Mouse (Mus musculus) forebrain, embryonic 11.5 days (tissue): ENCODE results near the gene Pole3. TPM values are rescaled to one million over a fixed set of nuclear protein-coding genes. Genes with fewer than 3 reads are reported as not detected.

Experiments used
- ATAC-seq: fragments of 200-750 bp; cut with Nextera tagmentation; replicated peaks from 2 replicates; pipeline ENCODE4 v1.8.0; 2017; ENCODE audit warnings: moderate TSS enrichment; ENCODE audit not compliant: low FRiP score
- DNase-seq: peaks from one replicate; pipeline ENCODE4 v3.0.0-alpha.2; 2017; ENCODE audit warnings: low spot score
- H3K27ac ChIP-seq: fragments of 300-500 bp; sonication (generic); 2 replicates; pipeline ENCODE4 v1.5.1; 2014; ENCODE audit warnings: low read depth, low read length
- H3K27me3 ChIP-seq: fragments of 300-500 bp; sonication (generic); 2 replicates; pipeline ENCODE4 v1.6.1; 2014; ENCODE audit warnings: mild to moderate bottlenecking, low read length, mixed read lengths; ENCODE audit not compliant: control insufficient read depth, insufficient read depth
- H3K36me3 ChIP-seq: fragments of 300-500 bp; sonication (generic); 2 replicates; pipeline ENCODE4 v1.6.1; 2014; ENCODE audit warnings: mild to moderate bottlenecking, low read length, moderate library complexity, mixed read lengths; ENCODE audit not compliant: control insufficient read depth, insufficient read depth
- H3K4me1 ChIP-seq: fragments of 300-500 bp; sonication (generic); replicated peaks from 2 replicates; pipeline ENCODE4 v1.6.1; 2014; ENCODE audit warnings: low read length, mixed read lengths; ENCODE audit not compliant: control insufficient read depth, insufficient read depth
- H3K4me2 ChIP-seq: fragments of 300-500 bp; sonication (generic); 2 replicates; pipeline ENCODE4 v1.6.1; 2014; ENCODE audit warnings: low read depth, mild to moderate bottlenecking, low read length, moderate library complexity, mixed read lengths; ENCODE audit not compliant: severe bottlenecking
- H3K4me3 ChIP-seq: fragments of 300-500 bp; sonication (generic); 2 replicates; pipeline ENCODE4 v1.5.1; 2014; ENCODE audit warnings: low read depth, low read length
- H3K9ac ChIP-seq: fragments of 300-500 bp; sonication (generic); 2 replicates; pipeline ENCODE4 v1.6.1; 2014; ENCODE audit warnings: low read length
- H3K9me3 ChIP-seq: fragments of 300-500 bp; sonication (generic); 2 replicates; pipeline ENCODE4 v1.6.1; 2016; ENCODE audit warnings: low read length, mixed read lengths; ENCODE audit not compliant: control insufficient read depth
- WGBS: fragments of 180-500 bp; shearing (Covaris S2); extraction: QIAGEN DNeasy Blood & Tissue Kit; methylation state at CpG from one replicate; pipeline ENCODE4 v1.1.7; 2014; 5-methylcytosine and 5-hydroxymethylcytosine counted together
- polyA plus RNA-seq: library from polyadenylated mRNA; unstranded; fragments of >200 nt; fragmentation: Nextera tagmentation; extraction: Ambion mirVana; gene quantifications from 2 replicates; pipeline ENCODE4 v1.2.1, GENCODE M21; 2014

Pole3 gene
- polyA plus RNA-seq, 1 experiment from 2014 or later = 132 TPM

- ATAC-seq (no peak), DNase-seq (no peak)
- Histone ChIP-seq H3K36me3 (no peaks in the 10 kb centered on the region), H3K4me1 (no peaks in the 10 kb centered on the region), H3K9me3 (no peaks in the 10 kb centered on the region), H3K9ac (no peak overlapping the region), H3K27ac (no peak overlapping the region), H3K4me3 (no peak overlapping the region), H3K27me3 (no peaks in the 10 kb centered on the region), H3K4me2 (no peak overlapping the region)
- 87% methylated on average over 2 of the region's 2 CpGs for WGBS
Measured at GRCm38 (mm10) chr4:62492682-62493081, 32.2 kb downstream of the Pole3 start.

DNA sequence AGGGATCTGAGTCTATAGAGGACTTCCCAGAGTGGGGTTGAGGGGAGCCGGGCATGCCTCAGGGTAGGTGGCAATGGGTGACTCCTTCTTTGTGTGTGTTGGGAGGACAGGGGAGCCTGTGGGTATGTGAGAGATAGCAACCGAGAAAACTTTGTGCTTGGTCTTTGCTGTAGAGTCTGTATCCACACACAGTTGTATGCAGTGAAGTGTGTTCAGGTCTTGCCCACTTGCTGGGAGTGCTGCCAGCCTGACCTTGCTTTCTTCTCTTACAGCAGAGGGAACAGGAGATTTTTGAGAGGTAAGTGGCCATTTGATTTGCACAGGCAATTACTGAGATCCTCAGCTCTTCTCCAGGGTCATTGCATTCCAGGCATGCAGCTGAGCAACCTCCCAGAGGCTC is 37.0 kb downstream of the Pole3 start:
- Histone ChIP-seq H3K9me3 (no peaks in the 10 kb centered on the region), H3K9ac (no peak overlapping the region), H3K36me3 (no peaks in the 10 kb centered on the region), H3K27ac (no peak overlapping the region), H3K4me2 (no peak overlapping the region), H3K4me1 (no peaks in the 10 kb centered on the region), H3K27me3 (no peaks in the 10 kb centered on the region), H3K4me3 (no peak overlapping the region)
- DNase-seq (no peak), ATAC-seq (no peak)
- 74% methylated on average over 2 of the region's 2 CpGs for WGBS

DNA sequence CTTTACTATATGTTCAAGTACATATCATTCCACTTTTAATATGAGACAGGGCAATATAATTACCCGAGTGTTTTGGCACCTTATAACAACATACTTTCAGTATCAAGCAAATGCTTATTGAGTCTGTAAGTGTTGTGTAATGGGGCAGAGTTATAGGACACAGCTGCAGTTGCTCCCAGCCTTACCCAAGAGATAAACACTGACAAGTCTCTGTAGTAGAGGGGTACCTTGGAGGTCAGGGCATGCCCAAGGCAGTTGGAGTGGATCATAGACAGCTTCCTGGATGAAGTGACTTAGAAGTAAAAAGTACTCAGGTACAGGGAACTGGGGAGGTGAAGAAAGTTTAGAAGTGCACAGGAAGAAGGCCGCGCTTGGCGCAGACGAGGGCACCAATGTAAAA is 37.7 kb downstream of the Pole3 start:
- DNase-seq = no peak
- Histone ChIP-seq H3K36me3 (no peaks in the 10 kb centered on the region), H3K4me2 (no peak overlapping the region), H3K9ac (no peak overlapping the region), H3K27ac (no peak overlapping the region), H3K9me3 (no peaks in the 10 kb centered on the region), H3K4me3 (no peak overlapping the region), H3K4me1 (no peaks in the 10 kb centered on the region), H3K27me3 (no peaks in the 10 kb centered on the region)
- 90% methylated on average over 5 of the region's 5 CpGs for WGBS
- no peak for ATAC-seq

DNA sequence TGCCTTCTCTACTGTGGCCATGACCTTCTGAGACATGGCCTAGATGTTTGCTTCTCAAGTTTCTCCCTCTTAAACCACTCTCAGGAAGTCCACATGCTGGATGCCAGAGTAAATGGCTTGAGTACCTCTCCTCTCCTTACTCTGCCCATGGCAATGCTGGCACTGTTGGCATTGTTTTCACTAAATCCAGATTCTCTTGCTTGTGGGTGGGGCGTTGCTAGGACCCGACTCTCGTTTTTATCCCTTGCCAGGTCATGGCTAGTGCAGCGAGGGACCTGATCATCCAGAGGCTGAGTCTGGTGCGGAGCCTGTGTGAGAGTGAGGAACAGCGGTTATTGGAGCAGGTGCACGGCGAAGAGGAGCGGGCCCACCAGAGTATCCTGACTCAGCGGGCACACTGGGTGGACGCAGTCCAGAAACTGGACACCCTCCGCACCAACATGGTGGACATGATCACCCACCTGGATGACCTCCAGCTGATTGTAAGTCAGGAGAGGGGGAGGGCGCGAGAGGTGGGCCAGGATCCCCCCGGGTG is 38.6 kb downstream of the Pole3 start:
- H3K36me3 ChIP-seq = no peaks in the 10 kb centered on the region
- peaks cover under 1% of the 10 kb centered on the region; the same call in 1 of the 2 replicates for H3K27me3 ChIP-seq
- H3K9ac ChIP-seq = no peak overlapping the region
- H3K4me1 ChIP-seq = no peaks in the 10 kb centered on the region
- WGBS = 94% methylated on average over 15 of the region's 15 CpGs
- H3K27ac ChIP-seq = no peak overlapping the region
- DNase-seq = no peak
- ATAC-seq = no peak
- no peak overlapping the region for H3K4me2 ChIP-seq
- H3K9me3 ChIP-seq = no peaks in the 10 kb centered on the region
- H3K4me3 ChIP-seq = no peak overlapping the region

GRCm38 (mm10) chr4:62485450-62486161 is 39.3 kb downstream of the Pole3 start:
- H3K27ac ChIP-seq = no peak overlapping the region
- H3K9me3 ChIP-seq = no peaks in the 10 kb centered on the region
- H3K4me2 ChIP-seq = no peak overlapping the region
- no peak overlapping the region for H3K9ac ChIP-seq
- H3K27me3 ChIP-seq = peaks cover 5% of the 10 kb centered on the region
- no peak for ATAC-seq
- DNase-seq = no peak
- no peaks in the 10 kb centered on the region for H3K36me3 ChIP-seq
- H3K4me3 ChIP-seq = no peak overlapping the region
- WGBS = 90% methylated on average over 8 of the region's 8 CpGs
- H3K4me1 ChIP-seq = no peaks in the 10 kb centered on the region

DNA sequence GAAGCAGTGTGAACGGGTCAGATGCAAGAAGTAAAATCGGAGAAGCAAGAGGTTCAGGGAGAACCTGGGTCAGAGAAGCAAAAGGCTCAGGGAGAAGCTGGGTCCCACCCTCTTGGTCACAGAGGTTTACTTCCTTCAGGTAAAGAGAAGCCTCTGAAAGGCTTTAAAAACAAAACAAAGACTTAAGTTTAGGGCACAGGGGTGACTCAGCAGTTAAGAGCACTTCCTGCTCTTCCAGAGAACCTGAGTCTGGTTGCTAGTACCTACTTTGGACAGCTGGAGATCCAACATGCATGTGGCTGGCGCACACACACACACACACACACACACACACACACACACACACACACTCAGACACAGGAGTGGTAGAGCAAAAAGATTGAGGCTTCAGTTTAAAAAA is 39.9 kb downstream of the Pole3 start:
- 90% methylated on average over 3 of the region's 3 CpGs for WGBS
- DNase-seq (no peak), ATAC-seq (no peak)
- no peaks in the 10 kb centered on the region for H3K36me3 ChIP-seq
- H3K27me3 ChIP-seq = peaks cover 12% of the 10 kb centered on the region
- H3K4me3 ChIP-seq = no peak overlapping the region
- no peaks in the 10 kb centered on the region for H3K9me3 ChIP-seq
- no peak overlapping the region for H3K4me2 ChIP-seq
- no peaks in the 10 kb centered on the region; the same call in 1 of the 2 replicates for H3K4me1 ChIP-seq
- H3K9ac ChIP-seq = no peak overlapping the region
- H3K27ac ChIP-seq = no peak overlapping the region

DNA sequence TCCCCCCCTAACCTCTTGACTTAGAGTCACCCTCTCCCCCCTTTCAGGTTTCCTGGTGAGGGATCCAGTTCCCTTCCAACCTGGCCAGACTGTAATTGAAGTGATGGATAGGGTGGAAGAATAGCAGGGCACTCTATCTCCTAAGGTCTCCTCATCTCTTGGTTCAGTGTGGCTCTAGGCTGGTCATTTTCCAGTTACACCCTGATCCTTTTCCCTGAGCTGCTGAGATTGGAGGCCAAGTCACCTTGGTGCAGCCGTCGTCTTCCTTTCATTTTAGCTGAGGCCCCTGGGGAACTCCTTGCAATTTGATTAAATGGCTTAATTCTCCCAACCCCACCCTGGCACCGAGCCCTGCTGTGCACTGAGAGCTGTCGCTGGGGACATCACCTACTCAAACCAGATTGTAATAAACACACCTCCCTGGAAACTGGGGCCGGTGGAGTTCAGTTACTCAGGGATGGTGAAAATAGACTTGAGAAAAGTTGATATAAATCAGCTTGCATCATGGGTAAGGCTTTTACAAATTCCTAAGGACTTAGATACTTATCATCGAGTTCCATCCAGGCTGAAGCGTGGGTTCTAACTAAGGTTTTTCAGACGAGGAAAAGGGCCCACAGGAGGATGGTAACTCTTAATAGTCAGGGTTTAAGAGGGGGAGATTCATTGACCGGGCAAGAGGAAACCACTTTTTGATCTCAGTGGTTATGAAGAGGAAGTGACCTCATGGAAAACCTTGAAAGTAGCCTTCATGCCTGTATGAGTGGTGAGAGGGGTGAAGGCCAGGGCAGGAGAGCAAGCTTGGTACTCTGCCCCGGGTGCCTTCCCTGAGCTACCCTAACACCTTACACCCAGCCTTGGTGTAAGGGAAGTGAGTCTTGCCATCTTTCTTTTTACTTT is 43.9 kb downstream of the Pole3 start:
- H3K4me2 ChIP-seq = no peak overlapping the region
- DNase-seq (no peak), ATAC-seq (0 out of 2 replicates have a peak, but pooled peaks have one; percentile 21)
- peaks cover 20% of the 10 kb centered on the region for H3K27me3 ChIP-seq
- 53% methylated on average over 10 of the region's 10 CpGs for WGBS
- no peak overlapping the region for H3K9ac ChIP-seq
- H3K9me3 ChIP-seq = no peaks in the 10 kb centered on the region
- H3K36me3 ChIP-seq = no peaks in the 10 kb centered on the region
- H3K4me3 ChIP-seq = no peak overlapping the region
- H3K27ac ChIP-seq = no peak overlapping the region
- H3K4me1 ChIP-seq = no peaks in the 10 kb centered on the region; the same call in 1 of the 2 replicates

DNA sequence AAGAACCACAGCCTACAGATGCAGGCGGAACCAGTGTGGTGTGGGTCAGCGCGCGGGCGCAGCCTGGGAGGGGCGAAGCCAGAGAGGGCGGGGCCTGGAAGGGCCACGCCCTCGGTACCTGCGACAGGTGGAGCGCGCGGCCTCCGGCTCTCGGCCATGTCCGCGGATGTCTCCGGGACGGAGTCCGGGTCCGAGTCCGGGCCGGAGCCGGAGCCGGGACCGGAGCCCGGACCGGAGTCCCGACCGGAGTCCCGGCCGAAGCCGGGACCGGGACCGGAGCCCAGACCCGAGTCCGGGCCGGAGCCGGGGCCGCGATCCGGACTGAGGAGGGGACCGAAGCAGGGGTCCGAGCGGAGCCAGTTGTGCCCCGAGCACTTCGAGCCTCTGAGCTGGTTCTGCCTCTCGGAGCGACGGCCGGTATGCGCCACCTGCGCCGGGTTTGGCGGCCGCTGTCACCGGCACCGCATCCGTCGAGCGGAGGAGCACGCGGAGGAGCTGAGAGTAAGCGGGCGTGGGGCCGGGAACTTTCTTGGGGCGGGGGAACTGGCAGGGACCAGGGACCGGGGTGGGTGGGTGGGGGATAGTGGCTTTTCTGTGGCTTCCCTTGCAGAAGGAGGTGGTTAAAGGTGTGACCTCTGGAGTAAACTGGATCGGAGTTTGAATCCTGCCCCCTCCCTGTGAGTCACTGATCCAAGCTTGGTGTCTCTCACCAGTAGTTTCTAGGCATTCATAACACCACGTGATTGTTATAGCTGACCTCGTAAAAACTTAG is 44.7 kb downstream of the Pole3 start, which contains the start of gene Bspry:
Gene Bspry, plus strand, starts transcription at position 117 of the 772 bp plus-strand sequence.
- no peaks in the 10 kb centered on the region; the same call in 1 of the 2 replicates for H3K4me1 ChIP-seq
- H3K27ac ChIP-seq = no peak within 1 kb of the TSS
- DNase-seq (peak; percentile 68), ATAC-seq (peak; percentile 75)
- no peak within 1 kb of the TSS; the same call in 1 of the 2 replicates for H3K9ac ChIP-seq
- WGBS = 2% methylated on average over 70 of the region's 71 CpGs
- H3K27me3 ChIP-seq = peaks cover 20% of the 10 kb centered on the region
- peak within 1 kb of the TSS; percentile 37 for H3K4me3 ChIP-seq
- H3K36me3 ChIP-seq = no peaks in the 10 kb centered on the region
- no peaks in the 10 kb centered on the region for H3K9me3 ChIP-seq
- H3K4me2 ChIP-seq = peak within 1 kb of the TSS; percentile 75
